Mouse (Mus musculus): Measurements from ENCODE around the gene Mlec. TPM values are rescaled to one million over a fixed set of nuclear protein-coding genes. Genes with fewer than 3 reads are reported as not detected.
"Not testable (repeated sequence)": the region's sequence is repeated elsewhere in the genome, so short reads cannot be mapped to it uniquely, and the experiment has no call there.

Gene Mlec
- polyA plus RNA-seq, 1 experiment from 2014 or later, result 37.3 TPM

GRCm38 (mm10) chr5:115148872-115149271 is 9.1 kb downstream of the Mlec start:
- not testable (repeated sequence) for H3K4me1 ChIP-seq (ENCODE audit: control insufficient read depth, insufficient read depth, low read length)

GRCm38 (mm10) chr5:115148378-115148777 is 9.6 kb downstream of the Mlec start:
- Histone ChIP-seq H3K4me1 (ENCODE audit: control insufficient read depth, insufficient read depth, low read length) (peaks cover 3% of the 10 kb centered on the region; the same call in 1 of the 2 replicates), H3K36me3 (ENCODE audit: control insufficient read depth, insufficient read depth, low read length) (peaks cover 20% of the 10 kb centered on the region), H3K4me3 (ENCODE audit: low read depth, low read length) (no peak overlapping the region), H3K9ac (ENCODE audit: low read length) (no peak overlapping the region), H3K27me3 (ENCODE audit: control insufficient read depth, insufficient read depth, low read length) (no peaks in the 10 kb centered on the region), H3K4me2 (no peak overlapping the region), H3K27ac (ENCODE audit: low read depth, low read length) (no peak overlapping the region), H3K9me3 (ENCODE audit: control insufficient read depth, low read length) (no peaks in the 10 kb centered on the region)
- ATAC-seq (ENCODE audit: low FRiP score) (no peak), DNase-seq (ENCODE audit: low spot score, missing footprints) (no peak)
- WGBS, result 93% methylated on average over 8 of the region's 8 CpGs

More at GRCm38 (mm10) chr5:115148872-115149271, 9.1 kb downstream of the Mlec start:
- H3K4me2 ChIP-seq; H3K27me3 ChIP-seq (ENCODE audit: control insufficient read depth, insufficient read depth, low read length); H3K27ac ChIP-seq (ENCODE audit: low read depth, low read length); ATAC-seq (ENCODE audit: low FRiP score); DNase-seq (ENCODE audit: low spot score, missing footprints); H3K4me3 ChIP-seq (ENCODE audit: low read depth, low read length); H3K9me3 ChIP-seq (ENCODE audit: control insufficient read depth, low read length); H3K9ac ChIP-seq (ENCODE audit: low read length): not testable (repeated sequence)
- peaks cover 20% of the 10 kb centered on the region for H3K36me3 ChIP-seq (ENCODE audit: control insufficient read depth, insufficient read depth, low read length)
- WGBS, result no CpG with 5 or more reads among the region's 1 CpGs

- H3K9me3 ChIP-seq (ENCODE audit: control insufficient read depth, low read length), result no peaks in the 10 kb centered on the region
- peaks cover 20% of the 10 kb centered on the region for H3K36me3 ChIP-seq (ENCODE audit: control insufficient read depth, insufficient read depth, low read length)
- no peak overlapping the region for H3K9ac ChIP-seq (ENCODE audit: low read length)
- 86% methylated on average over 3 of the region's 3 CpGs for WGBS
- ATAC-seq (ENCODE audit: low FRiP score) (no peak), DNase-seq (ENCODE audit: low spot score, missing footprints) (no peak)
- no peak overlapping the region for H3K4me3 ChIP-seq (ENCODE audit: low read depth, low read length)
- H3K4me1 ChIP-seq (ENCODE audit: control insufficient read depth, insufficient read depth, low read length), result 0 out of 2 replicates have a peak, but pooled peaks cover 2% of the 10 kb centered on the region
- no peaks in the 10 kb centered on the region for H3K27me3 ChIP-seq (ENCODE audit: control insufficient read depth, insufficient read depth, low read length)
- H3K4me2 ChIP-seq, result no peak overlapping the region
- H3K27ac ChIP-seq (ENCODE audit: low read depth, low read length), result no peak overlapping the region
These were observed 10.6 kb downstream of the Mlec start for GRCm38 (mm10) chr5:115147388-115147787.

GRCm38 (mm10) chr5:115146747-115147130 is 11.2 kb downstream of the Mlec start:
- Histone ChIP-seq H3K4me3 (ENCODE audit: low read depth, low read length) (no peak overlapping the region), H3K9me3 (ENCODE audit: control insufficient read depth, low read length) (no peaks in the 10 kb centered on the region), H3K27me3 (ENCODE audit: control insufficient read depth, insufficient read depth, low read length) (no peaks in the 10 kb centered on the region), H3K4me2 (no peak overlapping the region), H3K9ac (ENCODE audit: low read length) (no peak overlapping the region), H3K36me3 (ENCODE audit: control insufficient read depth, insufficient read depth, low read length) (peaks cover 20% of the 10 kb centered on the region), H3K27ac (ENCODE audit: low read depth, low read length) (no peak overlapping the region), H3K4me1 (ENCODE audit: control insufficient read depth, insufficient read depth, low read length) (0 out of 2 replicates have a peak, but pooled peaks cover 2% of the 10 kb centered on the region)
- ATAC-seq (ENCODE audit: low FRiP score), result no peak
- DNase-seq (ENCODE audit: low spot score, missing footprints), result no peak

GRCm38 (mm10) chr5:115145976-115146746 is 11.8 kb downstream of the Mlec start:
- Histone ChIP-seq H3K36me3 (ENCODE audit: control insufficient read depth, insufficient read depth, low read length) (peaks cover 17% of the 10 kb centered on the region), H3K27ac (ENCODE audit: low read depth, low read length) (no peak overlapping the region), H3K4me2 (no peak overlapping the region), H3K9ac (ENCODE audit: low read length) (no peak overlapping the region), H3K4me3 (ENCODE audit: low read depth, low read length) (no peak overlapping the region), H3K27me3 (ENCODE audit: control insufficient read depth, insufficient read depth, low read length) (no peaks in the 10 kb centered on the region), H3K9me3 (ENCODE audit: control insufficient read depth, low read length) (no peaks in the 10 kb centered on the region), H3K4me1 (ENCODE audit: control insufficient read depth, insufficient read depth, low read length) (0 out of 2 replicates have a peak, but pooled peaks cover 2% of the 10 kb centered on the region)
- 90% methylated on average over 6 of the region's 6 CpGs for WGBS
- no peak for DNase-seq (ENCODE audit: low spot score, missing footprints)
- ATAC-seq (ENCODE audit: low FRiP score), result no peak

- Histone ChIP-seq H3K9ac (ENCODE audit: low read length) (no peak overlapping the region), H3K9me3 (ENCODE audit: control insufficient read depth, low read length) (no peaks in the 10 kb centered on the region), H3K4me3 (ENCODE audit: low read depth, low read length) (no peak overlapping the region), H3K4me1 (ENCODE audit: control insufficient read depth, insufficient read depth, low read length) (0 out of 2 replicates have a peak, but pooled peaks cover 2% of the 10 kb centered on the region), H3K36me3 (ENCODE audit: control insufficient read depth, insufficient read depth, low read length) (peaks cover 13% of the 10 kb centered on the region), H3K4me2 (no peak overlapping the region), H3K27ac (ENCODE audit: low read depth, low read length) (no peak overlapping the region), H3K27me3 (ENCODE audit: control insufficient read depth, insufficient read depth, low read length) (no peaks in the 10 kb centered on the region)
- WGBS, result 81% methylated on average over 11 of the region's 11 CpGs
- ATAC-seq (ENCODE audit: low FRiP score) (no peak), DNase-seq (ENCODE audit: low spot score, missing footprints) (no peak)
These were observed 12.6 kb downstream of the Mlec start for GRCm38 (mm10) chr5:115145253-115145968.

- H3K9me3 ChIP-seq (ENCODE audit: control insufficient read depth, low read length), result no peaks in the 10 kb centered on the region
- DNase-seq (ENCODE audit: low spot score, missing footprints) (no peak), ATAC-seq (ENCODE audit: low FRiP score) (no peak)
- no peak overlapping the region for H3K9ac ChIP-seq (ENCODE audit: low read length)
- no peak overlapping the region for H3K4me3 ChIP-seq (ENCODE audit: low read depth, low read length)
- no peaks in the 10 kb centered on the region for H3K27me3 ChIP-seq (ENCODE audit: control insufficient read depth, insufficient read depth, low read length)
- H3K4me2 ChIP-seq, result no peak overlapping the region
- 0 out of 2 replicates have a peak, but pooled peaks cover 2% of the 10 kb centered on the region for H3K4me1 ChIP-seq (ENCODE audit: control insufficient read depth, insufficient read depth, low read length)
- whole genome bisulfite sequencing, result 69% methylated on average over 6 of the region's 6 CpGs
- no peak overlapping the region for H3K27ac ChIP-seq (ENCODE audit: low read depth, low read length)
- H3K36me3 ChIP-seq (ENCODE audit: control insufficient read depth, insufficient read depth, low read length), result peaks cover 4% of the 10 kb centered on the region
These were observed 13.5 kb downstream of the Mlec start for GRCm38 (mm10) chr5:115144471-115144870.

- H3K27ac ChIP-seq (ENCODE audit: low read depth, low read length), result no peak overlapping the region
- no peak overlapping the region for H3K4me3 ChIP-seq (ENCODE audit: low read depth, low read length)
- H3K27me3 ChIP-seq (ENCODE audit: control insufficient read depth, insufficient read depth, low read length), result no peaks in the 10 kb centered on the region
- H3K9ac ChIP-seq (ENCODE audit: low read length), result no peak overlapping the region
- WGBS, result 79% methylated on average over 10 of the region's 10 CpGs
- no peaks in the 10 kb centered on the region; the same call in none of the 2 replicates for H3K36me3 ChIP-seq (ENCODE audit: control insufficient read depth, insufficient read depth, low read length)
- no peak overlapping the region for H3K4me2 ChIP-seq
- no peak for ATAC-seq (ENCODE audit: low FRiP score)
- H3K9me3 ChIP-seq (ENCODE audit: control insufficient read depth, low read length), result no peaks in the 10 kb centered on the region
- DNase-seq (ENCODE audit: low spot score, missing footprints), result no peak
- 0 out of 2 replicates have a peak, but pooled peaks cover 2% of the 10 kb centered on the region for H3K4me1 ChIP-seq (ENCODE audit: control insufficient read depth, insufficient read depth, low read length)
These were observed 14.4 kb downstream of the Mlec start for GRCm38 (mm10) chr5:115143552-115143951.

- ATAC-seq (ENCODE audit: low FRiP score), result no peak
- Histone ChIP-seq H3K4me2 (no peak overlapping the region), H3K27me3 (ENCODE audit: control insufficient read depth, insufficient read depth, low read length) (no peaks in the 10 kb centered on the region), H3K4me1 (ENCODE audit: control insufficient read depth, insufficient read depth, low read length) (0 out of 2 replicates have a peak, but pooled peaks cover 2% of the 10 kb centered on the region), H3K9ac (ENCODE audit: low read length) (no peak overlapping the region), H3K9me3 (ENCODE audit: control insufficient read depth, low read length) (no peaks in the 10 kb centered on the region), H3K36me3 (ENCODE audit: control insufficient read depth, insufficient read depth, low read length) (no peaks in the 10 kb centered on the region; the same call in 1 of the 2 replicates), H3K27ac (ENCODE audit: low read depth, low read length) (no peak overlapping the region), H3K4me3 (ENCODE audit: low read depth, low read length) (no peak overlapping the region)
- 92% methylated on average over 9 of the region's 9 CpGs for WGBS
- no peak for DNase-seq (ENCODE audit: low spot score, missing footprints)
These were observed 15.7 kb downstream of the Mlec start for GRCm38 (mm10) chr5:115142166-115142697.
